Mouse (Mus musculus) testis, adult 10 weeks (tissue): Measurements from ENCODE around the gene Carmil1. TPM values are rescaled to one million over a fixed set of nuclear protein-coding genes. Genes with fewer than 3 reads are reported as not detected.

Source experiments
- polyA plus RNA-seq: library from polyadenylated mRNA; stranded (reverse); fragments of 350-450 nt; fragmentation: Illumina TruSeq; extraction: RNeasy Lipid Tissue Mini Kit (QIAGEN cat#74804); gene quantifications from one replicate; pipeline ENCODE4 v1.2.3, GENCODE M21; 2014; ENCODE audit warnings: low read depth, low replicate concordance

The Carmil1 gene
- polyA plus RNA-seq = 95.6 TPM

GRCm38 (mm10) chr13:24280439-24281431 lies at the start of gene Carmil1:
Gene Carmil1, minus strand, starts transcription at chr13:24280795.

GRCm38 (mm10) chr13:24327201-24327600 lies 46.6 kb upstream of the Carmil1 start, which contains the start of gene Cmah:
Gene Cmah, plus strand, starts transcription at chr13:24327404.

GRCm38 (mm10) chr13:23990928-23991327 lies 289.7 kb downstream of the Carmil1 start, which contains the start of gene Scgn:
Gene Scgn, minus strand, starts transcription at chr13:23991214.

Other genes with a start within 250 kb of the Carmil1 start
- gene Cmah, start 46.6 kb upstream of the Carmil1 start, polyA plus RNA-seq = 0.32 TPM